Mouse (Mus musculus): Measurements from ENCODE around the gene Pou2f1.

The Pou2f1 gene

GRCm38 (mm10) chr1:165958159-165958558 is 44.3 kb downstream of the Pou2f1 start:
- no peak for DNase-seq (ENCODE audit: low spot score)

DNA sequence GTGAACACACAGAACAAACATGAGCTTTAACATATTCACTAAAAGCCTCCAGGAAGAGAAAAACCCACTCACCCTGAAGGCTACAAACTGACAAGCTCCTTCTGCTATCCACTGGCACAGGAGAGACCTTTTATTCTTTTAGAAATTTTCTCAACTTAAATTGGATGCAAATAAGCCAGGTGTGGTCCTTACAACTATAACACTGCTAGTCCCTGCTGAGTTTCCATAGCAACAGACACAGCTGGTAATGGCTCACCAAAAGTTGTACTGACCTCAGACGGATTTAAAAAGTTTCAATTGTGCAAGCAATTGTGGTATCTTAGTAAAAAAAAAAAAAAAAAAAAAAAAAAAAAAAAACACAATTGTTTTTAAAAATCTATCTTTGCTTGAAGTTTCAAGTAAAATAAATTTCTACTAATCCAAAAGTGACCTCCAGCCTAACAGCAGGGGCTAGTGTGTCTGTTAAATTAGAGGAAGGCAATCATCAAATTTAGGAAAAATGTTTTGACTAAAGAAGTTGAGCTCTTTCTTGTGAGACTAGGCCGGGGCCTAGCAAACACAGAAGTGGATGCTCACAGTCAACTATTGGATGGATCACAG is 54.2 kb downstream of the Pou2f1 start:
- DNase-seq (ENCODE audit: low spot score) = no peak

DNA sequence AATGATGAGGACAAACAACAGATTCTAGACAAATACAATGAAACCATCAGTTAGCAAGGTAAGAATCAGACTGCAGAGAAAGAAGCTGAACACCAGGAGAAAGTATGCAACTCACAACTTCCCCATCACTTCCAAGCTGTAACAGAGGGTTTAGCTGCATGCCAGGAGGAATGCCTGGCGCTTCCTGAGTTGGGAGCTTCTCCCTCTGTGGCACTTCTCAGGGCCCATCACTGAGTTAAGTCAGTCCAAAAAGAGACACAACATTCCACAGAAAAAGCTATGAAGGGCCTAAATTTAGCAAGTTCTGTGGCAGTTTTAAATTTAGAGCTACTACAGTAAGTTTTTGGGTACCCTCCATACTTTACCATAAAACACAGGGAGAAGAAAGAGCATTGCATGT is 59.2 kb downstream of the Pou2f1 start:
- no peak for DNase-seq (ENCODE audit: low spot score)

- DNase-seq (ENCODE audit: low spot score) = no peak
Measured at GRCm38 (mm10) chr1:165935466-165935818, 67.0 kb downstream of the Pou2f1 start.

DNA sequence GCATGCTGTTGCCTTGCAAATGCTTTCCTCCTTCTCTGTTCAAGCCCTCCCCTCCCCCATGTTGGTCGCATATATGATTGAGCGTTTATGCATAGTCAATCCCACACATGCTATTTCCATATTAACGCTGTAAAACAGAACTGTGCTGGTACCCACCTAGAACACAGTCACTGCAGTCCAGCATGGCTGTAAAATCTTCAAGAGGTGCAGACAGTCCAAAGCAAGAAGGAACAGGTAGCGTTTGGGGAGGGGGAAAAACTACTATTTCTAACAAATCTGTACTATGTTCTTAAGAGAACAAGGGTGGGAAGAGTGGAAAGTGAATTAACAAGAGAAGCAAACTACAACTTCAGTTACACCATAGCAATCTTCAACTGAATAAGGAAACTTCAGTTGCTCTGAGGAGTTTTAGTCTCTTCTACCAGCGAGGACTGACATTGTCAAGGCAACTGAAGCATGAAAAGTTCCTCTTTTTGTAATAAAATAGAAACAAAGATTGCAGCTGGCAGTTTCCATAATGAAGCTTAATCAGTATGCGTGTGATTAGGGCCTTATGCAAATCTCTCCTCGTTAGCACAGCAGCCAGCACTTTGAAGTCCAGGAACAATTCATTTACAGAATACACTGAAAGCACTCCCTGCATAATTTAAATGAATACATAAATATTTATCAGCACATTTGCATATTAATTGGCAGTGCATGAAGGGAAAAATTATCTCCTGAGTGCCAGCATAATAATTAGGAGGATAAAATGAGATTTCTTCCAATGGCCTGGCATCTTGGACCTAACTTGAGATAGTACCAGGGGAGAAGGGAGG is 67.6 kb downstream of the Pou2f1 start:
- peak; percentile 37 for DNase-seq (ENCODE audit: low spot score)

DNA sequence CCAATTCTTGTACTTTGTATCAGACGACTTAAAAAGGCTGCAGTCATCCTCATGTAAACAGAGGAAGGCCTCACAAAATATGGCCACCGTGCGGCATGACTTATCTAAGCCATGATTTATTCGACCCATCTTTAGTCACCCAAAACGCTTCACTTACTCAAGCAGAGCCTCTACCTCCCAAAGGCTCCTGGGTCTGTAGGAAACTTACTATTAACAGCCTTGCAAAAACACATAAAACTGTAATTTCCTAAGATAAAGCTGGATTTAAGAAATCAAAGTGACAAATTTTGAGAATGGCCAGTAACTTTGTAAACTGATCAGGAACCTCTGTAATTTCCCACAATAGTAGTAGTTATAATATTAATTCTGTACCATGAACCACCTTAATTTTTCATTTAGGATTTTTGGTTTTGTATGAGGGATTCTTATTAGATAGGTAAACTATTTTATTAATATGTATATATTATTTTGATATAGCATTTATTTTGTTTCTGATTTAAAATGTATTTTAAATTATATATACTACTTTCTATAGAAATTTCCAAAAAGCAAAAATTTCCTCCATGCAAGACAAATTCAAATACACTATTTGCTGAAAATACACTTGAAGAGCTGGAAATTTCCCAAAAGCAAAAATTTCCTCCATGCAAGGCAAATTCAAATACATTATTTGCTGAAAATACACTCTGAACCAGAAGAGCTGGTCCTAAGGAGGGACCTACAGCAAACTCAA is 68.4 kb downstream of the Pou2f1 start:
- no peak for DNase-seq (ENCODE audit: low spot score)

DNA sequence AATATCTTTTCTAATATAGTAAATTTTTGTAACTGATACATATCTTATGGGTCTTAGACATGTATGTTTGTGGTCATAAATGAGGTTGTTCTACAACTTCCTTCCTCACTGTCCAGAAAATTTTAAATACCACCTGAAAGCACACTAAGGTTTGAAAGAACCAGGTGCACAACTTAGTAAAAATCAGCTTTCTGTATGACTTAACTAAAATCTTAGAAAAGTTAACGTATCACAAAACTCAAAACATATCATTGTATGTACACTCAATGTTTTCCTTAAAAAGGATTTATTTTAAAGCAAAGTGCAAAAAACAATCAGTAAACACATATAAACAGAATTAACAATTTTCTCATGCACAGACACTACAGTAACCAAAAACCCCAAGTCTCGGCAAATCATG is 69.6 kb downstream of the Pou2f1 start:
- DNase-seq (ENCODE audit: low spot score) = no peak

- no peak for DNase-seq (ENCODE audit: low spot score)
Measured at GRCm38 (mm10) chr1:165930510-165930909, 72.0 kb downstream of the Pou2f1 start.

- no peak for DNase-seq (ENCODE audit: low spot score)
Measured at GRCm38 (mm10) chr1:165927507-165928279, 74.8 kb downstream of the Pou2f1 start.

GRCm38 (mm10) chr1:165925207-165925606 is 77.3 kb downstream of the Pou2f1 start:
- DNase-seq (ENCODE audit: low spot score) = no peak

DNA sequence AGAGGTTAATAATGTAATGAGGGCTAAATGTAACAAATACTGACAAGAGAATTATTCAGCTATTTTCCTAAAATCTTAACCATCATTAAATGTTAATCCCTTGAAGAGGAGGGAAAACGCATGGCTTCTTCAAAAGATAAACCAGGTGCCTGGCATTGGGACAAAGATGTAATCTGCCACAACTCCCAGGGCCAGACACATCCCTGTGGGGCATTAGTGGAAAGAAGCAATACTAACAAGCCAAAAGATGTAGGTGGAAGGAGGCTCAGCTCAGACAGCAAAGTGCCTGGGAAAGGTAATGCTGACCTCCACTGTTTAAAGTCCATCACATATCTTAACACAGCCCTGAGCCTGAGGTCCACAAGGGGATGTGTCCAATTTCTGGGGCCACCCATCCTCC is 80.0 kb downstream of the Pou2f1 start:
- no peak for DNase-seq (ENCODE audit: low spot score)

GRCm38 (mm10) chr1:165921026-165921425 is 81.5 kb downstream of the Pou2f1 start:
- no peak for DNase-seq (ENCODE audit: low spot score)

- no peak for DNase-seq (ENCODE audit: low spot score)
Measured at GRCm38 (mm10) chr1:165914416-165914801, 88.1 kb downstream of the Pou2f1 start.

DNA sequence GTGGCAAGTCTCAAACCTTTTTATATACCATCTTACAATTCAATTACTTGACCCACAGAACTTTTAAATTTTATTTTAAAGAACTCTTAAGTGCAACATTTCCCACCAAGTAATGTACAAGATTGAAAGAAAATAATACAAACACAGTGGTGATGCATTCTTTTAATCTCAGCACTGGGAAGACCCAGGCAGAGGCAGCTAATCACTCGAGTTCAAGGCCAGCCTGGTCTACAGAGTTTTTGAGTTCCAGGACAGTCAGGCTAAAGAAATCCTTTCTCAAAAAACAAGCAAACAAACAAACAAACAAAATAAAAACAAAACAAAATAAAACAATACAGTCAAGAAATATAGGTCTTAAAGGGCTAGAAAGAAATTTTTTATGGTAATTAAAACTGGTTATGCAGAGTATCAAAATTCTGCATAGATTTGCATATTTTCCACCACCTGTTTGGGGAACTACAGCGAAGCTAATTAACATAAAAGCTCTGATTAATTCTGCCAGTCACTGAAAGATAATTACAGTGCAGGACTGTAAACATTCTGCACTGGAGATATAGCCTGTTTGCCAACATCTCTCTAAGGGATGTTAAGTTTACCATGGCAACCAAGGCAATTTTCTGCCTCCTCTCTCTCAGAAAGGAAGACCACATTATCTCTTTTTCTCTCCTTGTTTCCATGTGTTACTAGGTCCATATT is 88.6 kb downstream of the Pou2f1 start:
- no peak for DNase-seq (ENCODE audit: low spot score)

- DNase-seq (ENCODE audit: low spot score) = no peak
Measured at GRCm38 (mm10) chr1:165909471-165909870, 93.0 kb downstream of the Pou2f1 start.

DNA sequence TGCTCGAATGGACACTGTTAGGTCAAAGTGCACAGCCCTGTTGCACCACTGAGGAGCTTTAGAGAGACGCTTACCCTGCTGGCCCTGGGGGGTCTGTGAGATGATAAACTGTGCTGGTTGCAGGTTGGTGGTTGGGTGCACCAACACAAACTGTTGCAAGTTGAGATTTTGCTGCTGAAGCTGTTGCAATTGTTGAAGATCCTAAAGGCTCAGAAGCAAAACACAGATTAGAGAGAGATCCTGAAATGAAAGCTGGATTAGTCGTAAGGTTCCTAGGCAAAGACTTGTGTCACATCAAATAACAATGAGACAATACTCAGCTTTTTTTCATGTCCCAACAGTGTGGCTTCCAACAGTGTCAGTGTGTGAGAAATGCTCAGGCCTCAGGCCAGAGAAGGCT is 93.7 kb downstream of the Pou2f1 start:
- DNase-seq (ENCODE audit: low spot score) = no peak

- DNase-seq (ENCODE audit: low spot score) = no peak
Measured at GRCm38 (mm10) chr1:165908153-165908552, 94.3 kb downstream of the Pou2f1 start.

- DNase-seq (ENCODE audit: low spot score) = no peak
Measured at GRCm38 (mm10) chr1:165903596-165903995, 98.9 kb downstream of the Pou2f1 start.

DNA sequence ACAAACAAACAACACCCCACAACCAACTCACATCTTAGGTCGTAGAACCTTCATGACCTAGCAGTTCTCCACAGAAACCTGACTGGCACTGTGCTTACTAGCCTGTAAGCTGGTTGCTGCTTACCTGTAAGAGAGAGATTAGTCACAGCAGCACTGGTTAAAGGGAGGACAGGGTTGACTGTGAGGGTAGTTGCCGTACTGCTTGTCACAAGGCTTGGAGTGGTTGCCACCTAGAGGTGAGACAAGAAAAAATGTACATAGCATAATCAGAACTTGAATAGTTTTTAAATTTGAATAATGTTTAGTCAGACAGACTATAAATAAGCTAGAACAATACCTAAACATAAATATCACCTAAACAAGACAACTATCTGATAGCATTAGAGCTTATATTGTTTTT is 110.8 kb downstream of the Pou2f1 start:
- no peak for DNase-seq (ENCODE audit: low spot score)

DNA sequence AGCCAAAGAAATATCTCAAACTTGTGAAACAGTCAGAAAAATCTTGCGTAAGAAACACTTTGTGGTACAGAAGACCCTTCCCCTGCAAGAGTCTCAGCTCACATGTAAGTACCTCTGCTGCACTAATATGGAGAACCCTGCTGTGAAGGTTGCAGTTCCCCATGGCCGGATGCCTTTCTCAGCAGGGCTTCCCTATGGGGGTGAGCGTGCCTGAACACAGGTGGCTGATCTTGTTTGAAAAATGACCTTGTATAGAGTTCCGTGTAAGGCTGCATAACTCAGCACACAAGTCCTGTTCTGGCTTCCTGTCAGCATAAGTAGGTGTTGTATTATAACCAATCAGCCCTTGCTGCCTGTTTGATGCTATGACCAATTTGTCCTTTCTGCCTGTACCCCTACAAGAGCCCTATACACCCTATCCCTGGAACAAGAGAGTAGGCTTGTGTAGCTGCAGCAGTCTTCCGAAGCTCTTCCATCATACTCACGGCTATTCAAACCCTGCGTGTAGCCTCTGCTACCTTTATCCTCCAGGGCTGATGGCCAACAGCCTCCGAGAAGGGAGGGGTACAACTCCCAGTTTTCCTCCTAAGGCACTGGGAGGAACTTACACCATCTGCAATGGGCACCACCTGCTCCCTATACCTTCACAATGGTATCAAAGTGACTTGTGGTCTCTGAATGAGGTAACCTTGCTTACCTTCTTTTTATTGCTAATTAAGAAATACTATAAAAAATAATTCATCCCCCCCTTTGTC is 120.2 kb downstream of the Pou2f1 start:
- DNase-seq (ENCODE audit: low spot score) = no peak

DNA sequence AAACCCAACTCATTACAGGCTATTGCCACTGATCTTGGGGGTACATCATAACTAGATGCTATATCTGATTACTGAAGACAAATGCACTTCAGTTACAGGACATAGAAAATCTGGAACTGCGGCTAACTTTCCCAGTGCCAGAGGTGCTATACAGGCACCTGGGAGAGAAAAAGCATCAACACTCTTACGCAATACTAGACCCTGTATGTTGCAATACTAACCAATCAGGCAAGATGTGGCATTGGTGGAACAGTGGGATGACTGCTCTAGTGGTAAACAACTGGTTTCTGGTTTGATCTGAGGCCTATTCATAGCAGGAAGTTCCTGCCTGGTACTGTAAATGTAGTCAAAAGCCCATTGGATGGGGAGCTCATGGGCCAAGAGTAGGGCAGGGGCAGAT is 123.7 kb downstream of the Pou2f1 start:
- no peak for DNase-seq (ENCODE audit: low spot score)
